Mouse (Mus musculus) midbrain, embryonic 13.5 days (tissue): Measurements from ENCODE around the gene Mycbp2. TPM values are rescaled to one million over a fixed set of nuclear protein-coding genes. Genes with fewer than 3 reads are reported as not detected.

ENCODE experiments used
- ATAC-seq: fragments of 200-750 bp; cut with Nextera tagmentation; 2 replicates; pipeline ENCODE4 v1.8.0; 2017; ENCODE audit warnings: mild to moderate bottlenecking, moderate TSS enrichment, moderate library complexity
- H3K27ac ChIP-seq: fragments of 300-500 bp; sonication (generic); 2 replicates; pipeline ENCODE4 v1.5.1; 2015; ENCODE audit warnings: inconsistent platforms, mild to moderate bottlenecking, moderate library complexity
- H3K27me3 ChIP-seq: fragments of 300-500 bp; sonication (generic); 2 replicates; pipeline ENCODE4 v1.6.1; 2015; ENCODE audit warnings: mild to moderate bottlenecking, inconsistent platforms
- H3K36me3 ChIP-seq: fragments of 300-500 bp; sonication (generic); 2 replicates; pipeline ENCODE4 v1.6.1; 2015; ENCODE audit warnings: mild to moderate bottlenecking, inconsistent platforms
- H3K4me1 ChIP-seq: fragments of 300-500 bp; sonication (generic); replicated peaks from 2 replicates; pipeline ENCODE4 v1.6.1; 2015; ENCODE audit warnings: inconsistent platforms
- H3K4me2 ChIP-seq: fragments of 300-500 bp; sonication (generic); replicated peaks from 2 replicates; pipeline ENCODE4 v1.6.1; 2015; ENCODE audit warnings: moderate library complexity, mild to moderate bottlenecking, inconsistent platforms
- H3K4me3 ChIP-seq: fragments of 300-500 bp; sonication (generic); replicated peaks from 2 replicates; pipeline ENCODE4 v1.5.1; 2015; ENCODE audit warnings: mild to moderate bottlenecking, inconsistent platforms
- H3K9ac ChIP-seq: fragments of 300-500 bp; sonication (generic); replicated peaks from 2 replicates; pipeline ENCODE4 v1.6.1; 2015; ENCODE audit warnings: mild to moderate bottlenecking, inconsistent platforms
- H3K9me3 ChIP-seq: fragments of 300-500 bp; sonication (generic); 2 replicates; pipeline ENCODE4 v1.6.1; 2016; ENCODE audit warnings: mild to moderate bottlenecking, inconsistent platforms
- WGBS: fragments of 180-500 bp; shearing (Covaris S2); methylation state at CpG from one replicate; pipeline ENCODE4 v1.1.7; 2015; 5-methylcytosine and 5-hydroxymethylcytosine counted together
- polyA plus RNA-seq: library from polyadenylated mRNA; unstranded; fragments of >200 nt; fragmentation: Nextera tagmentation; extraction: Ambion mirVana; gene quantifications from 2 replicates; pipeline ENCODE4 v1.2.1, GENCODE M21; 2015

Gene Mycbp2
- 47.4 and 47.8 TPM in 2 replicates for polyA plus RNA-seq

- no peaks in the 10 kb centered on the region for H3K9me3 ChIP-seq
- peak within 1 kb of the TSS; percentile 90 for H3K9ac ChIP-seq
- H3K4me3 ChIP-seq: peak within 1 kb of the TSS; percentile 80
- peak; percentile 97 for ATAC-seq
- H3K27me3 ChIP-seq: no peaks in the 10 kb centered on the region
- WGBS: 5% methylated on average over 38 of the region's 41 CpGs
- H3K4me2 ChIP-seq: peak within 1 kb of the TSS; percentile 75
- peak within 1 kb of the TSS; percentile 98 for H3K27ac ChIP-seq
- no peaks in the 10 kb centered on the region for H3K36me3 ChIP-seq
- H3K4me1 ChIP-seq: peaks cover 41% of the 10 kb centered on the region
Observed at GRCm38 (mm10) chr14:103346729-103347505, at the start of gene Mycbp2. Mycbp2 (minus strand) TSS chr14:103346814.

DNA sequence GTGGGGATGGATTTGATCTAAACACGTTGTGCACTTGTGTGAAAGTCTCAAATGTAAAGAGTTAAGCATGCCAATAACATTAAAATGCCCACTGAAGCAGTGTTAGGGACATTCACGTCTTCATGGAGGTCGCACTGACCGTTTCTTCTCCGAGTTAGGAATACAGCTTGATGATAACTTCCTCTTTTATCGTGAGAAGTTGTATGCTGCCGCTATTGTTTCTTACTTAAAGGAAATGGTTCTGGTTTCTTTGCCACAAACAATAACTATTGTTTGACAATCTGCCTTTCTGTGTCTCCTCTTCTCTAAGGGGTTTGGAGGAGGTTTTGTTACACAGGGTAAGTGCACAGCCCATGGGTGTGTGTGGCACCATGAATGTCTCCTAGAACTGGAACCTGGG is 45.8 kb upstream of the Mycbp2 start:
- 69% methylated on average over 7 of the region's 7 CpGs for WGBS
- H3K9me3 ChIP-seq: peaks cover 3% of the 10 kb centered on the region; the same call in 1 of the 2 replicates
- no peaks in the 10 kb centered on the region for H3K36me3 ChIP-seq
- H3K9ac ChIP-seq: no peak overlapping the region
- H3K4me1 ChIP-seq: no peaks in the 10 kb centered on the region
- no peaks in the 10 kb centered on the region for H3K27me3 ChIP-seq
- H3K27ac ChIP-seq: no peak overlapping the region
- no peak for ATAC-seq
- no peak overlapping the region for H3K4me2 ChIP-seq
- no peak overlapping the region for H3K4me3 ChIP-seq

DNA sequence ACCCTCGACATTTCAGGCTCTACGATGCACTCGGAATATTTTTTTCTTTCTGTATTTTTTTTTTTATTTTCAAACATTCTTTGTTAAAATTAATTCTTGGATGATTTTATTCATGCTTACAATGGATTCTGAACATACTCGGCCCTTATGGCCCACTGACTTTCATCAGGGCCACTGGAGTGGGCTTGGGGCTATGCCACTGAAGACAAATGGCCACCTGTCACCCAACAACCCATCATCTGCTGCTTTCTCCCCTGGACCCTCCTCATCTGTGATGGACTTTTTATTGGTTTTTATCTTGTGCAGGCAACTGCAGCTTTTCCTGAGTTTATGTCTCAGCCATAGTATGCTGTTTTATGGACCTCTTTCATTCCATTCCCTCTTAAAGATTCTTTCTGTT is 40.8 kb upstream of the Mycbp2 start:
- H3K27ac ChIP-seq: no peak overlapping the region
- no peaks in the 10 kb centered on the region for H3K27me3 ChIP-seq
- ATAC-seq: no peak
- no peaks in the 10 kb centered on the region for H3K4me1 ChIP-seq
- H3K36me3 ChIP-seq: no peaks in the 10 kb centered on the region
- no peak overlapping the region for H3K4me3 ChIP-seq
- peaks cover 3% of the 10 kb centered on the region; the same call in 1 of the 2 replicates for H3K9me3 ChIP-seq
- no peak overlapping the region for H3K4me2 ChIP-seq
- H3K9ac ChIP-seq: no peak overlapping the region
- WGBS: 90% methylated on average over 4 of the region's 4 CpGs

GRCm38 (mm10) chr14:103386871-103387270 is 40.3 kb upstream of the Mycbp2 start:
- no peak overlapping the region for H3K9ac ChIP-seq
- H3K27ac ChIP-seq: no peak overlapping the region
- no peak overlapping the region for H3K4me2 ChIP-seq
- no peaks in the 10 kb centered on the region for H3K4me1 ChIP-seq
- H3K9me3 ChIP-seq: peaks cover 3% of the 10 kb centered on the region; the same call in 1 of the 2 replicates
- no peak for ATAC-seq
- WGBS: 77% methylated on average over 8 of the region's 8 CpGs
- H3K36me3 ChIP-seq: no peaks in the 10 kb centered on the region
- no peaks in the 10 kb centered on the region for H3K27me3 ChIP-seq
- no peak overlapping the region for H3K4me3 ChIP-seq

DNA sequence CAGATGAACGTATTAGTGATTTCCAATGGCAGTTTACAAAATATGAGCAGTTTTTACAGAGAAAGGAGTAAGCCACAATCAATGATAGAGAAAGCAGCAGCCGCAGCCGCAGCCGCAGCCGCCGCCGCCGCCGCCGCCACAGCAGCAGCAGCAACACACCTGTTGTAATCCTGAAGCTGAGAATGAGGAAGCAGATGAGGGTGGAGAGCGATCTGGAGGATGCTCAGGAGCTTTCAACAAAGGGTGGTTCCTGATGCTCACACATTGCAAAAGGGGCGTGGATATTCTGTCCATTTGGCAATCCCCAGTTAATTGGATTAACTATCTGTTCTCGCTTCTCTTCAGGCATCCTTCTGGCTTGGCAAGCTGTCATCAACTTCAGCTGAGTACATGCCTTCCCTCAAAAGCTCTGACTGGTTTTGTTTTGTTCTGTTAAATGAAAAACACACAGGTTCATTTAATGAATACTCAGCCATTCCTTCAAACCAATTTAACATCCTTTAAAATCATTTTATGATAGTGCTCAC is 38.5 kb upstream of the Mycbp2 start:
- no peak for ATAC-seq
- H3K4me1 ChIP-seq: no peaks in the 10 kb centered on the region
- H3K9me3 ChIP-seq: peaks cover 3% of the 10 kb centered on the region; the same call in 1 of the 2 replicates
- no peak overlapping the region for H3K9ac ChIP-seq
- no peak overlapping the region for H3K27ac ChIP-seq
- H3K4me2 ChIP-seq: no peak overlapping the region
- no peaks in the 10 kb centered on the region for H3K36me3 ChIP-seq
- H3K4me3 ChIP-seq: no peak overlapping the region
- 73% methylated on average over 13 of the region's 13 CpGs for WGBS
- H3K27me3 ChIP-seq: no peaks in the 10 kb centered on the region

- Histone ChIP-seq H3K36me3 (no peaks in the 10 kb centered on the region), H3K9ac (no peak overlapping the region), H3K4me1 (no peaks in the 10 kb centered on the region), H3K4me2 (no peak overlapping the region), H3K9me3 (no peaks in the 10 kb centered on the region), H3K27me3 (no peaks in the 10 kb centered on the region), H3K27ac (no peak overlapping the region), H3K4me3 (no peak overlapping the region)
- 86% methylated on average over 3 of the region's 3 CpGs for WGBS
- ATAC-seq: no peak
Observed at GRCm38 (mm10) chr14:103378703-103379102, 32.1 kb upstream of the Mycbp2 start.

DNA sequence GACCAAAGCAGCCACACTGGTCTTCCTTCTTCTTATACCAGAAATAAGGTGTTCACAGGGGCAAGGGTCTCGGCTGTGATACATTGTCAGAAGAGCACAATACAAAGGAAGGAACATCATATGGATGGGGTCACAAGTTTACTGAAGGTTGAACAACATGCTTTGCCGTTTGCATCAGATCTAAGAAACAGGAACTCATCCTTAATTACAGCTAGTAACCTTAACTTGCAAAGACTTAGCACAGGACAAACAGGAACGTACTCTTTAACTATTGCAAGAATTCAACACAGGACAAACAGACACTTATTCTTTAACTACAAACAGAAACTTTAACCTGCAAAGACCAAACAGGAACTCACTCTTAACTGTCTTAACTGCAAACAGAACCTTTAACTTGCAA is 30.2 kb upstream of the Mycbp2 start:
- Histone ChIP-seq H3K4me1 (no peaks in the 10 kb centered on the region), H3K4me2 (no peak overlapping the region), H3K27me3 (no peaks in the 10 kb centered on the region), H3K4me3 (no peak overlapping the region), H3K27ac (no peak overlapping the region), H3K9me3 (no peaks in the 10 kb centered on the region), H3K9ac (no peak overlapping the region), H3K36me3 (no peaks in the 10 kb centered on the region)
- no peak for ATAC-seq
- 90% methylated on average over 3 of the region's 3 CpGs for WGBS

DNA sequence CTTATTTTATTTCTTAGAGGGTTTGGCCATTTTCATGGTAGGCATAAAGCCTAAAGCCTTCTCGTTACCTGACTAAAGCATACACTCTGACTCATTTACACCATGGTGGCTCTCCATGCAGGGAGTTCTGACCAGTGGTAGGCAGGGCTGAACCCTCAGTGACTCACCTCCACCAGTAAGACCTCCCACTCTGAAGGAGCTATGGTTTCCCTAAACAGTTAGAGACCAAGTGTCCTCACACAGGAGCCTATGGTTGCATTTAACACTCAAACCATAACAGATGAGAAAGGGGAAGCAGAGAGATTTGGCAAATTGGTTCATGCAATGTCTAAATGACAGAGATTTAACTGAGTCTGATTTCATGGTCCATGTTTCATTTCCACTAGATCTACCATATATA is 28.9 kb upstream of the Mycbp2 start:
- no peak for ATAC-seq
- no peaks in the 10 kb centered on the region for H3K4me1 ChIP-seq
- no peak overlapping the region for H3K9ac ChIP-seq
- H3K36me3 ChIP-seq: no peaks in the 10 kb centered on the region
- WGBS: 98% methylated on average over 1 of the region's 1 CpGs
- H3K9me3 ChIP-seq: no peaks in the 10 kb centered on the region
- H3K27me3 ChIP-seq: no peaks in the 10 kb centered on the region
- H3K27ac ChIP-seq: no peak overlapping the region
- no peak overlapping the region for H3K4me2 ChIP-seq
- no peak overlapping the region for H3K4me3 ChIP-seq

DNA sequence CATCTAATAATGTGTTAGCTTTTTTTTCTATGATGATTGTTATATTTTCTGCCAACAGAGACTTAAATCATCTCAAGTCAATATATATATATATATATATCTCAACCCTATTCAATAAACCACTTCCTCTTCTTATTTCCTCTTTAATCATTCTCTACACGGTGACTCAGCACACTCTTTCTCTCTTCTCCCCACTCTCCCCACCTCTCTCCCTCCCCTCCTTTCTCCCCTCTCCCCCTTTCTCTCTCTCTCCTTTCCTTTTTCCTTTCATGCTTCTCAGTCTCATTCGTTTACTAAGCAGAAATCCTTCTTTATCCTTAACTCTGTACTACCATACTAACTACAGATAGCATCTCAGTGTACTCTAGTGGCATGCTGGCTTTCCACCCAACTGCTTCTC is 16.6 kb upstream of the Mycbp2 start:
- WGBS: 58% methylated on average over 2 of the region's 2 CpGs
- no peak overlapping the region for H3K4me2 ChIP-seq
- no peak for ATAC-seq

DNA sequence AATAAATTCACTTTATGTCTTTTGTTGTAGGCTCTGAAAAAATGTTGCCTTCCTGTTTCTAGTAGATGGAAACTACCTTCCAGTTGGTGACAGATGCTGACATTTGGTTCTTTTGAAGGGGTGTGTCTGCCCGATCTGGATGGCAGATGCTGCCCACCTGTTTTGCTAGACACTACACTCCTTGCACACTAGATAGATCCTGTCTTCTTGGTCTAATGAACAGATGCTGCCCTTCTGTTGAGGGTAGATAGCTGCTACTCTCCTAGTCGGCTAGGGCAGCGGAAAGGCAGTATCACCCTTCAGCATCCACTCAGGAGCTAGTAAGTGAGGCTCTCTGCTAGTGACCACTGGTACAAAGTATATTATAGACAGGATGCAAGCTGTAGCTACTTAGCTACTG is 9.5 kb upstream of the Mycbp2 start:
- Histone ChIP-seq H3K36me3 (no peaks in the 10 kb centered on the region), H3K4me3 (no peak overlapping the region), H3K9ac (no peak overlapping the region), H3K4me2 (no peak overlapping the region), H3K9me3 (no peaks in the 10 kb centered on the region), H3K4me1 (0 out of 2 replicates have a peak, but pooled peaks cover 4% of the 10 kb centered on the region), H3K27ac (no peak overlapping the region), H3K27me3 (no peaks in the 10 kb centered on the region)
- 85% methylated on average over 3 of the region's 3 CpGs for WGBS
- ATAC-seq: no peak

More for the DNA sequence above, 16.6 kb upstream of the Mycbp2 start:
- Histone ChIP-seq H3K27me3 (no peaks in the 10 kb centered on the region), H3K9me3 (no peaks in the 10 kb centered on the region), H3K4me3 (no peak overlapping the region), H3K4me1 (no peaks in the 10 kb centered on the region), H3K9ac (no peak overlapping the region), H3K27ac (no peak overlapping the region), H3K36me3 (no peaks in the 10 kb centered on the region)

DNA sequence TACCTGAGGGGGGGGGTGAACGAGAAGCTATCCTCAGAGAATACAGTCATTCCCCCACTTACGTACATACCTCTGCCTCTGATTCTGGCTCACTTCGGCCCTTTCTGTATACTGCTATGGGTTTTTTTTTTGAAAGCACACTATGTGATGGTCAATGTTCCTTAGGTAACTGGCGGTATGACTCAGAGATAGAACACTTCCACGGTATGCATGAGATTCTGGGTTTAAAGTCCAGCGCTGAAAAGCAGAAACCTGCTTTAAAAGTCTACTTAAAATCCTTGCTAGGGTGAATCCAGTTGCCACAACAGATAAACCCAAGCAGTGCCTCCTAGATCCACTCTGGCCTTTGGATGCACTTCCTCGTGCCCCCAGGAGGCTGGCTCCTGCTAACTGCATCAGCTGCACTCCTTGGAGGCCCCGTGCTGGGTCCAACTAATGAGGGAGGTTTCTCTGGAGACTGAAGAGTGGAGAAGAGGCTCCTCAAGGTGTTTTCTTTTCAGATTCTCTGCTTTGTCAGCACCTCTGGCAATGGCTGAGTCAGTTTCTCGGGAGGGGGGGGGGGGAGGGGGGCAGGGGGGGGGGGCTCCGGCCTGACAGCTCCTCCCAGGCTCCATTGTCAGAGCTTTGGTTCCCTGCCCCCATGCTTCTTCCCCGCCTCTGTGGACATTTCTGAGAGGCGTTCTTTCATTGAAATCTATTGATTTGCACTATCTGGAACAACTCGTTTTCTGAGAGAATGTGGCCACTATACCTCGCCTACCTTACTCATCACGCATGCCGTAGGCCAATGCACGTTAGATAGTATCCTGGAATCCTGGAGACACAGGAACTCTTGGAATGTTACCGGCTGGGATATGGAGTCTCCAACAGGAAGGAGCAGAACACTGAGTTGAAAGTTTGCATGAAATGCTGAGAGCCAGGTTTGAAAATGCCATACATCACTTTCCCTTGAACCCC is 8.1 kb upstream of the Mycbp2 start:
- Histone ChIP-seq H3K36me3 (no peaks in the 10 kb centered on the region), H3K27me3 (no peaks in the 10 kb centered on the region), H3K9me3 (no peaks in the 10 kb centered on the region), H3K9ac (no peak overlapping the region), H3K4me2 (peak overlapping the region; percentile 26; the same call in 1 of the 2 replicates), H3K27ac (no peak overlapping the region), H3K4me1 (peaks cover 11% of the 10 kb centered on the region; the same call in 1 of the 2 replicates), H3K4me3 (no peak overlapping the region)
- ATAC-seq: no peak
- WGBS: 31% methylated on average over 17 of the region's 18 CpGs
